Mouse (Mus musculus) liver, postnatal 0 days (tissue): ENCODE measurements around the gene Fermt2. TPM values are rescaled to one million over a fixed set of nuclear protein-coding genes. Genes with fewer than 3 reads are reported as not detected.

Source experiments
- ATAC-seq: fragments of 200-750 bp; cut with Nextera tagmentation; 2 replicates; pipeline ENCODE4 v1.8.0; 2017; ENCODE audit warnings: mild to moderate bottlenecking, moderate library complexity
- DNase-seq: peaks from one replicate; pipeline ENCODE4 v3.0.0-alpha.2; 2016
- H3K27ac ChIP-seq: fragments of 300-500 bp; sonication (generic); 2 replicates; pipeline ENCODE4 v1.5.1; 2014; ENCODE audit warnings: antibody characterized with exemption, moderate library complexity, mild to moderate bottlenecking, low read depth
- H3K27me3 ChIP-seq: fragments of 300-500 bp; sonication (generic); 2 replicates; pipeline ENCODE4 v1.6.1; 2014; ENCODE audit warnings: low read length, control low read depth, mixed read lengths; ENCODE audit not compliant: insufficient read depth
- H3K36me3 ChIP-seq: fragments of 300-500 bp; sonication (generic); replicated peaks from 2 replicates; pipeline ENCODE4 v1.6.1; 2014; ENCODE audit warnings: mild to moderate bottlenecking, control low read depth, low read length, moderate library complexity, mixed read lengths; ENCODE audit not compliant: insufficient read depth
- H3K4me1 ChIP-seq: fragments of 300-500 bp; sonication (generic); 2 replicates; pipeline ENCODE4 v1.6.1; 2014; ENCODE audit warnings: antibody characterized with exemption, mild to moderate bottlenecking, control low read depth; ENCODE audit not compliant: insufficient read depth
- H3K4me2 ChIP-seq: fragments of 300-500 bp; sonication (generic); 2 replicates; pipeline ENCODE4 v1.6.1; 2014; ENCODE audit warnings: low read depth, mild to moderate bottlenecking, low read length, moderate library complexity, mixed read lengths
- H3K4me3 ChIP-seq: fragments of 300-500 bp; sonication (generic); 2 replicates; pipeline ENCODE4 v1.5.1; 2014; ENCODE audit warnings: low read depth, low read length
- H3K9ac ChIP-seq: fragments of 300-500 bp; sonication (generic); replicated peaks from 2 replicates; pipeline ENCODE4 v1.6.1; 2014; ENCODE audit warnings: mild to moderate bottlenecking, moderate library complexity
- H3K9me3 ChIP-seq: fragments of 300-500 bp; sonication (generic); 2 replicates; pipeline ENCODE4 v1.6.1; 2016; ENCODE audit warnings: mild to moderate bottlenecking, control low read depth, low read length, mixed read lengths
- CTCF ChIP-seq: sonication (generic); IDR thresholded peaks from 2 replicates; pipeline ENCODE4 v1.5.1; 2016; ENCODE audit warnings: antibody characterized with exemption, low read depth
- EP300 ChIP-seq: IDR thresholded peaks from 2 replicates; pipeline ENCODE4 v1.6.1; 2016; ENCODE audit warnings: antibody characterized with exemption, low read depth, mild to moderate bottlenecking
- WGBS: fragments of 180-500 bp; shearing (Covaris S2); extraction: QIAGEN DNeasy Blood & Tissue Kit; methylation state at CpG from one replicate; pipeline ENCODE4 v1.1.7; 2014; ENCODE audit not compliant: insufficient replicate concordance; 5-methylcytosine and 5-hydroxymethylcytosine counted together
- polyA plus RNA-seq: library from polyadenylated mRNA; unstranded; fragments of >200 nt; fragmentation: Nextera tagmentation; extraction: Ambion mirVana; gene quantifications from 2 replicates; pipeline ENCODE4 v1.2.1, GENCODE M21; 2015

Gene Fermt2
- 76.8 and 90.8 TPM in 2 replicates for polyA plus RNA-seq

- peaks cover 19% of the 10 kb centered on the region for H3K27me3 ChIP-seq
These were observed at the start of gene Fermt2 for GRCm38 (mm10) chr14:45529411-45530363. Gene Fermt2 (minus strand): TSS chr14:45530118.

DNA sequence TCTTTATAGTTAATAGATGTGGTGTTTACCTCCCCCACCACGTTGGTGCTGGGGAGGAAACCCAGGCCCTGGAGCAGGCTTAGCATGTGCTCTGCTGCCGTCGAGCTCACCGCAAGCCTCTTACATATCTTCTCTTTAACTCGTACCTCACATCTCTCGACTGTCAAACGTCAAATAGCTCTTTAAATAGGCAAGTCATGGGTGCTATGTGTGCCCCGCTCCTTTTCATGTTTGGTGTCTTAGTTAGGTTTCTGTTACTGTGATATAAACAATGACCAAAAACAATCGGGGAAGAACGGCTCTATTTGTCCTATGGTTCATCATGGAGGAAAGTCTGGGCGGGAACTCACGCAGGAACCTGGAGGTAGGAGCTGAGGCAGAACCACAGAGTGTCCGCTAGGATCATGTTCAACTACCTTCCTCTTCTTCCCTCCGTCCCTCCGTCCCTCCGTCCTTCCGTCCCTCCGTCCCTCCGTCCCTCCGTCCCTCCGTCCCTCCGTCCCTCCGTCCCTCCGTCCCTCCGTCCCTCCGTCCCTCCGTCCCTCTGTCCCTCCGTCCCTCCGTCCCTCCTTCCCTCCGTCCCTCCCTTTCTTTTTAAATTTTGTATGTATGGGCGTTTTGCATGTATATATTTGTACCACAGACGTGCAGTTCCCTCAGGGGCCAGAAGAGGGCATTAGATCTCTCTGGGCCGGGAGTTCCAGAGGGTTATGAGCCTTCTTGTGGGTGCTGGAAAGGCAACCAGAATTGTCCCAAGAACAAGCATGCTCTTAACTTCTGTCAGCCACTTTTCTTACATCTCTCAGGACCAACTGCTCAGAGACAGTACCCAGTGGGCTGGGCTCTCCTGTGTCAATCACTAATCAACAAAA lies 36.4 kb upstream of the Fermt2 start:
- DNase-seq = peak; percentile 82
- Histone ChIP-seq H3K4me3 (peak overlapping the region; percentile 40), H3K27me3 (no peaks in the 10 kb centered on the region), H3K9me3 (no peaks in the 10 kb centered on the region), H3K4me2 (peak overlapping the region; percentile 74), H3K36me3 (no peaks in the 10 kb centered on the region), H3K9ac (no peak overlapping the region; the same call in 1 of the 2 replicates), H3K27ac (no peak overlapping the region), H3K4me1 (peaks cover 8% of the 10 kb centered on the region; the same call in 1 of the 2 replicates)
- WGBS = 19% methylated on average over 32 of the region's 33 CpGs
- ATAC-seq = peak; percentile 47
- TF ChIP-seq CTCF (peak; percentile 89), EP300 (no peak)

More at GRCm38 (mm10) chr14:45529411-45530363, at the start of gene Fermt2:
- Histone ChIP-seq H3K36me3 (no peaks in the 10 kb centered on the region; the same call in 1 of the 2 replicates), H3K4me3 (peak within 1 kb of the TSS; percentile 62), H3K9ac (peak within 1 kb of the TSS; percentile 75), H3K4me1 (peaks cover 4% of the 10 kb centered on the region), H3K9me3 (no peaks in the 10 kb centered on the region), H3K27ac (peak within 1 kb of the TSS; percentile 96), H3K4me2 (peak within 1 kb of the TSS; percentile 67)
- ATAC-seq (peak; percentile 90), DNase-seq (peak; percentile 78)
- no peak for TF ChIP-seq EP300
- no peak for TF ChIP-seq CTCF
- 1% methylated on average over 66 of the region's 126 CpGs for WGBS

DNA sequence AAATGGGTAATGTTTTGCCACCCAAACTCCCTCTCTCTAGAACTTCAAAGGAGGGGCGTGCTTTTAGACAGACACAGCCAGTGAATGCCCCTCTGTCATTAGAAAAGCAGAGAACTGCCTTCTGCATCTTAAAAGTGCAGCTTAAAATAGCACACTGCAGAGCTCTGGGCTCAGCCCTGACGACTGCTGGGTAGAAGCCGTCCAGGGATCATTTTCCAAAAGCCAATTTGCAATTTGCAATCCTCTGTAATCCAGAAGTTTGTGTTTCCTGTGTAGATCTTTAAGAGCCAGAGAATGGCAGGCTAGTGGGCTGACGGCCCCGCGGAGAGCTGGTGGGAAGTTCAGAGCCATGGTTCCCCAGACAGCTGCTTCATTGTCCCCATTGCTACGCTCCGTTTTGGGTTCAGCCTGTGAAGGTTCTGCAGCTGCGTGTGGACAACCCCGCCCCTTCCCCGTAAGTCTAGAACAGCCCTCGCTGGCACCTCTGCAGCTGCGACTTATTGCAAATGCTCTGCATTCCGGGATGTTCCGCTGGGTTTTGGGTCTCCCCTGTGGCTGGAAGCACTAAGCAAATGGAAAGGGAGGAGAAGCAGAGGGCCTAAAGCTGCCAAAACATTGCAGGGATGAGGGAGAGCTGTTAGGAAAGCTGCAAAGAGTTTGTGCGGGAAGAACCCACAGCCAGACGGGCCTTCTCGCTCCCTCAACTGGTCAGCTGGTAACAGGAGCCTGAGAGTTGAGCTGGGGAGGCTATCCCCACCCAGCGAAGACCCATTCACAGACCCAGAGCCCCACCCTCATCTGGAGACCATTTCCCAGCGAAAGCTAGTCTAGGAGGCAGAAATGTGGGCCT lies 35.5 kb upstream of the Fermt2 start:
- H3K9me3 ChIP-seq = no peaks in the 10 kb centered on the region
- no peak; the same call in 1 of the 2 replicates for ATAC-seq
- peak overlapping the region; percentile 74 for H3K4me2 ChIP-seq
- no peak overlapping the region for H3K4me3 ChIP-seq
- H3K4me1 ChIP-seq = peaks cover 8% of the 10 kb centered on the region; the same call in 1 of the 2 replicates
- TF ChIP-seq CTCF (no peak), EP300 (no peak)
- H3K27me3 ChIP-seq = no peaks in the 10 kb centered on the region
- no peak overlapping the region for H3K9ac ChIP-seq
- DNase-seq = no peak
- 21% methylated on average over 20 of the region's 20 CpGs for WGBS
- H3K36me3 ChIP-seq = no peaks in the 10 kb centered on the region
- no peak overlapping the region for H3K27ac ChIP-seq

- H3K4me3 ChIP-seq = no peak overlapping the region
- DNase-seq (no peak), ATAC-seq (0 out of 2 replicates have a peak, but pooled peaks have one; percentile 23)
- peaks cover 8% of the 10 kb centered on the region; the same call in 1 of the 2 replicates for H3K4me1 ChIP-seq
- no peaks in the 10 kb centered on the region for H3K27me3 ChIP-seq
- WGBS = 83% methylated on average over 1 of the region's 1 CpGs
- H3K9me3 ChIP-seq = no peaks in the 10 kb centered on the region
- H3K9ac ChIP-seq = no peak overlapping the region
- no peak overlapping the region for H3K27ac ChIP-seq
- no peak for TF ChIP-seq EP300
- H3K36me3 ChIP-seq = no peaks in the 10 kb centered on the region
- no peak overlapping the region for H3K4me2 ChIP-seq
These were observed 33.7 kb upstream of the Fermt2 start for GRCm38 (mm10) chr14:45563577-45563976.

DNA sequence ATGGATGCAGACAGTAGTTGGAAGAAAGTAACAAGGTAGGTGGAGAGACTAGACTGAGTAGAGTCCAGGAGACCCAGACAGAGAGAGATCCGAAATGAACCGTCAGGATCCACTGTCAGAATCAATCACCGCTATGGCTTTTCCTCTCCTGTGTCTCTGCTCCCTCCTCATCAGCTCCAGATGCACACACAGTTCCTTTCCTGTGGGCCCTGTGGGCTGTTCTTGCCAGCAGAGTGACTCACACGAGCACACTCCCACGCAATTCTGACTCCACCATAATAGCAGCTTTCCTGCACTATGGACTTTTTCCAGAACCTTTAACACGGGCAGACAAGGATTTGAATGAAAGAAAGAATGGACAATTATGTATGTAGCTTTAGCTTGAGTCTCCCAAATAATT lies 31.8 kb upstream of the Fermt2 start:
- H3K27ac ChIP-seq = no peak overlapping the region
- DNase-seq (no peak), ATAC-seq (no peak)
- 71% methylated on average over 6 of the region's 6 CpGs for WGBS
- peaks cover 8% of the 10 kb centered on the region; the same call in 1 of the 2 replicates for H3K4me1 ChIP-seq
- H3K4me3 ChIP-seq = no peak overlapping the region
- no peak overlapping the region for H3K9ac ChIP-seq
- H3K4me2 ChIP-seq = no peak overlapping the region
- H3K27me3 ChIP-seq = no peaks in the 10 kb centered on the region
- TF ChIP-seq CTCF (no peak), EP300 (no peak)
- H3K36me3 ChIP-seq = no peaks in the 10 kb centered on the region
- H3K9me3 ChIP-seq = no peaks in the 10 kb centered on the region
